Mouse (Mus musculus): ENCODE results near the gene Prss56.

- TF ChIP-seq CTCF (IDR thresholded peaks at IDR 0.05; ENCODE audit: control insufficient read depth, insufficient read depth, low read length) (no peak), POLR2A (IDR thresholded peaks at IDR 0.05; ENCODE audit: borderline replicate concordance, control insufficient read depth, low read depth, low read length) (no peak)
Measured at GRCm38 (mm10) chr1:87227160-87227550, 44.0 kb downstream of the Prss56 start.

All from bone marrow, adult 2 months (tissue).